Mouse (Mus musculus) hindbrain, embryonic 16.5 days (tissue): ENCODE measurements around the gene Kcnk6. TPM values are rescaled to one million over a fixed set of nuclear protein-coding genes. Genes with fewer than 3 reads are reported as not detected.
"Not testable (repeated sequence)": the region's sequence is repeated elsewhere in the genome, so short reads cannot be mapped to it uniquely, and the experiment has no call there.

Experiments used
- ATAC-seq: fragments of 200-750 bp; cut with Nextera tagmentation; 2 replicates; pipeline ENCODE4 v1.8.0; 2017; ENCODE audit warnings: moderate TSS enrichment, moderate library complexity
- H3K27ac ChIP-seq: fragments of 300-500 bp; sonication (generic); 2 replicates; pipeline ENCODE4 v1.5.1; 2014; ENCODE audit warnings: low read depth, mild to moderate bottlenecking, control low read depth, low read length, moderate library complexity
- H3K27me3 ChIP-seq: fragments of 300-500 bp; sonication (generic); replicated peaks from 2 replicates; pipeline ENCODE4 v1.6.1; 2014; ENCODE audit warnings: low read length; ENCODE audit not compliant: control insufficient read depth, insufficient read depth
- H3K36me3 ChIP-seq: fragments of 300-500 bp; sonication (generic); 2 replicates; pipeline ENCODE4 v1.6.1; 2014; ENCODE audit warnings: mild to moderate bottlenecking, low read length, moderate library complexity, mixed read lengths; ENCODE audit not compliant: control insufficient read depth, insufficient read depth
- H3K4me1 ChIP-seq: fragments of 300-500 bp; sonication (generic); 2 replicates; pipeline ENCODE4 v1.6.1; 2014; ENCODE audit warnings: low read depth, low read length; ENCODE audit not compliant: control insufficient read depth, insufficient read depth
- H3K4me2 ChIP-seq: fragments of 300-500 bp; sonication (generic); 2 replicates; pipeline ENCODE4 v1.6.1; 2014; ENCODE audit warnings: mild to moderate bottlenecking, low read length, control low read depth, moderate library complexity
- H3K4me3 ChIP-seq: fragments of 300-500 bp; sonication (generic); 2 replicates; pipeline ENCODE4 v1.5.1; 2014; ENCODE audit warnings: mild to moderate bottlenecking, low read length, control low read depth, moderate library complexity
- H3K9ac ChIP-seq: fragments of 300-500 bp; sonication (generic); 2 replicates; pipeline ENCODE4 v1.6.1; 2014; ENCODE audit warnings: low read depth, mild to moderate bottlenecking, control low read depth, low read length, moderate library complexity
- H3K9me3 ChIP-seq: fragments of 300-500 bp; sonication (generic); 2 replicates; pipeline ENCODE4 v1.6.1; 2014; ENCODE audit warnings: mild to moderate bottlenecking, low read length, moderate library complexity; ENCODE audit not compliant: control insufficient read depth
- WGBS: fragments of 180-500 bp; shearing (Covaris S2); extraction: QIAGEN DNeasy Blood & Tissue Kit; methylation state at CpG from one replicate; pipeline ENCODE4 v1.1.7; 2014; 5-methylcytosine and 5-hydroxymethylcytosine counted together
- polyA plus RNA-seq: library from polyadenylated mRNA; unstranded; fragments of >200 nt; fragmentation: Nextera tagmentation; extraction: Ambion mirVana; gene quantifications from 2 replicates; pipeline ENCODE4 v1.2.1, GENCODE M21; 2015

Gene Kcnk6
- polyA plus RNA-seq, 1 experiment from 2014 or later = 1.0 TPM

GRCm38 (mm10) chr7:29181323-29181722 lies 51.0 kb downstream of the Kcnk6 start:
- H3K4me3 ChIP-seq, H3K36me3 ChIP-seq: not testable (repeated sequence)

GRCm38 (mm10) chr7:29180854-29181236 lies 51.5 kb downstream of the Kcnk6 start:
- Histone ChIP-seq H3K4me3 (peak overlapping the region; percentile 74), H3K4me1 (peaks cover 17% of the 10 kb centered on the region), H3K4me2 (peak overlapping the region; percentile 58), H3K36me3 (peaks cover 6% of the 10 kb centered on the region), H3K27ac (peak overlapping the region; percentile 61; the same call in 1 of the 2 replicates), H3K9ac (0 out of 2 replicates have a peak overlapping the region, but pooled peaks have one; percentile 20), H3K9me3 (no peaks in the 10 kb centered on the region), H3K27me3 (no peaks in the 10 kb centered on the region)
- WGBS = 41% methylated on average over 5 of the region's 5 CpGs
- no peak; the same call in 1 of the 2 replicates for ATAC-seq

More at GRCm38 (mm10) chr7:29181323-29181722, 51.0 kb downstream of the Kcnk6 start:
- peaks cover 17% of the 10 kb centered on the region for H3K4me1 ChIP-seq
- H3K9me3 ChIP-seq, ATAC-seq, H3K27ac ChIP-seq, H3K9ac ChIP-seq, H3K4me2 ChIP-seq, H3K27me3 ChIP-seq: not testable (repeated sequence)
- 83% methylated on average over 4 of the region's 4 CpGs for WGBS

- ATAC-seq = peak; percentile 97
- peak within 1 kb of the TSS; percentile 83 for H3K27ac ChIP-seq
- H3K4me3 ChIP-seq = peak within 1 kb of the TSS; percentile 74
- peaks cover 11% of the 10 kb centered on the region for H3K36me3 ChIP-seq
- H3K9me3 ChIP-seq = no peaks in the 10 kb centered on the region
- peaks cover 17% of the 10 kb centered on the region for H3K4me1 ChIP-seq
- WGBS = under 1% methylated on average over 62 of the region's 62 CpGs
- H3K4me2 ChIP-seq = peak within 1 kb of the TSS; percentile 90
- H3K27me3 ChIP-seq = peaks cover under 1% of the 10 kb centered on the region; the same call in 1 of the 2 replicates
- H3K9ac ChIP-seq = peak within 1 kb of the TSS; percentile 81
Measured at GRCm38 (mm10) chr7:29180077-29180853, 52.0 kb downstream of the Kcnk6 start, which contains the start of gene Psmd8. Gene Psmd8, minus strand, starts transcription at chr7:29180701.

- ATAC-seq = no peak
- no peak overlapping the region for H3K27ac ChIP-seq
- H3K9me3 ChIP-seq = no peaks in the 10 kb centered on the region
- 59% methylated on average over 7 of the region's 7 CpGs for WGBS
- H3K36me3 ChIP-seq = peaks cover 16% of the 10 kb centered on the region
- H3K9ac ChIP-seq = peak overlapping the region; percentile 81
- peaks cover 17% of the 10 kb centered on the region for H3K4me1 ChIP-seq
- H3K4me2 ChIP-seq = peak overlapping the region; percentile 90
- peaks cover 6% of the 10 kb centered on the region; the same call in 1 of the 2 replicates for H3K27me3 ChIP-seq
- H3K4me3 ChIP-seq = peak overlapping the region; percentile 74
Measured at GRCm38 (mm10) chr7:29179323-29179722, 53.0 kb downstream of the Kcnk6 start.

- Histone ChIP-seq H3K9ac (no peak overlapping the region), H3K9me3 (no peaks in the 10 kb centered on the region), H3K27me3 (peaks cover 15% of the 10 kb centered on the region), H3K4me3 (no peak overlapping the region), H3K4me2 (no peak overlapping the region), H3K27ac (no peak overlapping the region), H3K36me3 (peaks cover 28% of the 10 kb centered on the region), H3K4me1 (peaks cover 17% of the 10 kb centered on the region)
- ATAC-seq = no peak
- 94% methylated on average over 4 of the region's 4 CpGs for WGBS
Measured at GRCm38 (mm10) chr7:29178106-29178505, 54.2 kb downstream of the Kcnk6 start.

GRCm38 (mm10) chr7:29172390-29173016 lies 59.8 kb downstream of the Kcnk6 start:
- Histone ChIP-seq H3K4me3 (no peak overlapping the region), H3K9me3 (no peaks in the 10 kb centered on the region), H3K4me2 (no peak overlapping the region), H3K36me3 (peaks cover 28% of the 10 kb centered on the region), H3K9ac (no peak overlapping the region), H3K4me1 (peaks cover 27% of the 10 kb centered on the region), H3K27me3 (peaks cover 30% of the 10 kb centered on the region), H3K27ac (no peak overlapping the region)
- ATAC-seq = no peak
- 27% methylated on average over 31 of the region's 32 CpGs for WGBS

Other genes starting within 250 kb of the Kcnk6 start
- 9.2 and 11.0 TPM in 2 replicates for gene Ryr1, start 107.3 kb downstream of the Kcnk6 start, polyA plus RNA-seq
- gene Rasgrp4, start 97.7 kb downstream of the Kcnk6 start, polyA plus RNA-seq = 0.82 and 1.2 TPM in 2 replicates
- gene Fam98c, start 76.3 kb downstream of the Kcnk6 start, polyA plus RNA-seq = 34.6 and 44.1 TPM in 2 replicates
- 0.36 and 0.81 TPM in 2 replicates for gene Ggn, start 62.3 kb downstream of the Kcnk6 start, polyA plus RNA-seq
- gene Spred3, start 62.1 kb downstream of the Kcnk6 start, polyA plus RNA-seq = 8.4 and 10.4 TPM in 2 replicates
- 278 and 284 TPM in 2 replicates for gene Psmd8, start 51.8 kb downstream of the Kcnk6 start, polyA plus RNA-seq
- 2.3 and 2.5 TPM in 2 replicates for gene Catsperg1, start 18.5 kb downstream of the Kcnk6 start, polyA plus RNA-seq
- gene Yif1b, start 5.8 kb upstream of the Kcnk6 start, polyA plus RNA-seq = 109 and 114 TPM in 2 replicates
- gene 2200002D01Rik, start 16.0 kb upstream of the Kcnk6 start, polyA plus RNA-seq = 1.2 and 1.9 TPM in 2 replicates
- gene Spint2, start 49.4 kb upstream of the Kcnk6 start, polyA plus RNA-seq = 85.4 and 91.2 TPM in 2 replicates
- 2.8 and 2.9 TPM in 2 replicates for gene Ppp1r14a, start 56.8 kb upstream of the Kcnk6 start, polyA plus RNA-seq
- gene Dpf1, start 71.4 kb upstream of the Kcnk6 start, polyA plus RNA-seq = 166 and 173 TPM in 2 replicates